Mouse (Mus musculus) CH12.LX (cell line): ENCODE results near the gene Cask. TPM values are rescaled to one million over a fixed set of nuclear protein-coding genes. Genes with fewer than 3 reads are reported as not detected.

Experiments used
- DNase-seq: peaks from one replicate; pipeline ENCODE4 v3.0.0-alpha.2; 2013; ENCODE audit errors: extremely low read depth
- H3K27ac ChIP-seq: 2 replicates; pipeline ENCODE4 v1.5.1; 2012; ENCODE audit warnings: low read depth, mild to moderate bottlenecking, control low read depth, moderate library complexity; ENCODE audit not compliant: insufficient read depth
- H3K27me3 ChIP-seq: replicated peaks from 2 replicates; pipeline ENCODE3; 2012; ENCODE audit warnings: inconsistent platforms
- H3K36me3 ChIP-seq, 2 experiments: replicated peaks in 1 of 2; 2 replicates each; pipeline versions ENCODE3 to v1.6.1; 2012; ENCODE audit warnings: inconsistent platforms in 1 of 2, low read length in 1 of 2, mild to moderate bottlenecking in 1 of 2, mixed read lengths in 1 of 2, moderate library complexity in 1 of 2; ENCODE audit not compliant: control insufficient read depth in 1 of 2, insufficient read depth in 1 of 2
- H3K4me1 ChIP-seq, 2 experiments: 2 replicates each; pipeline ENCODE4 v1.6.1; 2012; ENCODE audit warnings: inconsistent platforms in 1 of 2, moderate library complexity in 1 of 2; ENCODE audit not compliant: insufficient read depth in 2 of 2, control insufficient read depth in 1 of 2
- H3K4me2 ChIP-seq: 2 replicates; pipeline ENCODE4 v1.6.1; 2012; ENCODE audit warnings: low read depth, mild to moderate bottlenecking, control low read depth; ENCODE audit not compliant: poor library complexity, insufficient read depth, severe bottlenecking
- H3K4me3 ChIP-seq, 3 experiments: fragments of 150-350 bp in 1 of 3; sonication (generic) in 1 of 3; replicated peaks in 1 of 3; 2 replicates each; pipeline versions ENCODE3 to v1.5.1; 2011 to 2012; ENCODE audit warnings: low read depth in 2 of 3, low read length in 2 of 3, mild to moderate bottlenecking in 2 of 3, moderate library complexity in 2 of 3, control low read depth in 1 of 3, improper control_type of control experiment in 1 of 3, inconsistent platforms in 1 of 3, mixed read lengths in 1 of 3; ENCODE audit not compliant: poor library complexity in 1 of 3
- H3K79me2 ChIP-seq: replicated peaks from 2 replicates; pipeline ENCODE4 v1.6.1; 2012; ENCODE audit warnings: mild to moderate bottlenecking, moderate library complexity; ENCODE audit not compliant: control insufficient read depth, poor library complexity, insufficient read depth, severe bottlenecking; ENCODE audit errors: extremely low read depth
- H3K9ac ChIP-seq: 2 replicates; pipeline ENCODE4 v1.6.1; 2012; ENCODE audit warnings: low read depth, mild to moderate bottlenecking, control low read depth, moderate library complexity; ENCODE audit not compliant: insufficient read depth
- H3K9me3 ChIP-seq: replicated peaks from 2 replicates; pipeline ENCODE3; 2012; ENCODE audit warnings: low read length, inconsistent platforms, mixed read lengths
- BHLHE40 ChIP-seq: IDR thresholded peaks from 2 replicates; pipeline ENCODE4 v1.6.1; 2011; ENCODE audit warnings: mild to moderate bottlenecking, low read depth, low read length, improper control_type of control experiment
- CHD1 ChIP-seq: IDR thresholded peaks from 2 replicates; pipeline ENCODE4 v1.6.1; 2012; ENCODE audit warnings: low read depth, low read length, improper control_type of control experiment, inconsistent platforms
- CHD2 ChIP-seq: IDR thresholded peaks from 2 replicates; pipeline ENCODE4 v1.6.1; 2011; ENCODE audit warnings: low read length, improper control_type of control experiment
- CTCF ChIP-seq, 2 experiments: IDR thresholded peaks in 1 of 2; conservative IDR thresholded peaks in 1 of 2; 2 replicates each; pipeline ENCODE4 v1.5.1; 2011 to 2012; ENCODE audit warnings: low read depth in 2 of 2, low read length in 2 of 2, improper control_type of control experiment in 1 of 2, inconsistent platforms in 1 of 2, mild to moderate bottlenecking in 1 of 2, moderate library complexity in 1 of 2
- E2F4 ChIP-seq: IDR thresholded peaks from 2 replicates; pipeline ENCODE4 v1.6.1; 2011; ENCODE audit warnings: low read depth, low read length, improper control_type of control experiment; ENCODE audit not compliant: insufficient replicate concordance
- EP300 ChIP-seq: IDR thresholded peaks from 2 replicates; pipeline ENCODE4 v1.6.1; 2011; ENCODE audit warnings: low read length, improper control_type of control experiment
- HCFC1 ChIP-seq: IDR thresholded peaks from 2 replicates; pipeline ENCODE4 v1.6.1; 2012; ENCODE audit warnings: low read depth, mild to moderate bottlenecking, inconsistent platforms, low read length, improper control_type of control experiment
- IRF4 ChIP-seq: IDR thresholded peaks from 2 replicates; pipeline ENCODE4 v1.6.1; 2014; ENCODE audit warnings: low read depth, mild to moderate bottlenecking, inconsistent platforms, low read length, improper control_type of control experiment
- JUND ChIP-seq: conservative IDR thresholded peaks from 2 replicates; pipeline ENCODE4 v1.6.1; 2011; ENCODE audit warnings: low read depth, low read length, improper control_type of control experiment
- MAZ ChIP-seq: IDR thresholded peaks from 2 replicates; pipeline ENCODE4 v1.6.1; 2012; ENCODE audit warnings: low read depth, mild to moderate bottlenecking, inconsistent platforms, low read length, improper control_type of control experiment, moderate library complexity
- MEF2A ChIP-seq: IDR thresholded peaks from 2 replicates; pipeline ENCODE4 v1.6.1; 2014; ENCODE audit warnings: low read depth, mild to moderate bottlenecking, inconsistent platforms, low read length, improper control_type of control experiment, borderline replicate concordance
- MXI1 ChIP-seq: IDR thresholded peaks from 2 replicates; pipeline ENCODE4 v1.6.1; 2011; ENCODE audit warnings: mild to moderate bottlenecking, low read depth, low read length, improper control_type of control experiment
- MYC ChIP-seq: IDR thresholded peaks from 2 replicates; pipeline ENCODE4 v1.6.1; 2011; ENCODE audit warnings: low read depth, mild to moderate bottlenecking, improper control_type of control experiment, low read length
- NELFE ChIP-seq: IDR thresholded peaks from 2 replicates; pipeline ENCODE4 v1.6.1; 2011; ENCODE audit warnings: low read depth, low read length, improper control_type of control experiment
- PAX5 ChIP-seq: IDR thresholded peaks from 2 replicates; pipeline ENCODE4 v1.6.1; 2012; ENCODE audit warnings: low read length, inconsistent platforms, mixed read lengths
- POLR2A ChIP-seq: IDR thresholded peaks from 2 replicates; pipeline ENCODE4 v1.6.1; 2011; ENCODE audit warnings: low read depth, mild to moderate bottlenecking, improper control_type of control experiment, low read length
- RAD21 ChIP-seq: IDR thresholded peaks from 2 replicates; pipeline ENCODE4 v1.6.1; 2011; ENCODE audit warnings: low read depth, mild to moderate bottlenecking, low read length, improper control_type of control experiment, moderate library complexity
- RCOR1 ChIP-seq: conservative IDR thresholded peaks from 2 replicates; pipeline ENCODE4 v1.6.1; 2012; ENCODE audit warnings: low read depth, mild to moderate bottlenecking, inconsistent platforms, low read length, improper control_type of control experiment
- SMC3 ChIP-seq: IDR thresholded peaks from 2 replicates; pipeline ENCODE4 v1.6.1; 2011; ENCODE audit warnings: low read depth, low read length, improper control_type of control experiment
- TCF12 ChIP-seq: IDR thresholded peaks from 2 replicates; pipeline ENCODE4 v1.6.1; 2014; ENCODE audit warnings: low read depth, mild to moderate bottlenecking, inconsistent platforms, low read length, improper control_type of control experiment
- UBTF ChIP-seq: IDR thresholded peaks from 2 replicates; pipeline ENCODE4 v1.6.1; 2012; ENCODE audit warnings: low read depth, mild to moderate bottlenecking, inconsistent platforms, low read length, improper control_type of control experiment, moderate library complexity
- USF1 ChIP-seq: IDR thresholded peaks from 2 replicates; pipeline ENCODE4 v1.6.1; 2014; ENCODE audit warnings: low read depth, mild to moderate bottlenecking, inconsistent platforms, low read length, improper control_type of control experiment
- USF2 ChIP-seq: conservative IDR thresholded peaks from 2 replicates; pipeline ENCODE4 v1.6.1; 2011; ENCODE audit warnings: low read depth, low read length, improper control_type of control experiment
- ZC3H11A ChIP-seq: IDR thresholded peaks from 2 replicates; pipeline ENCODE4 v1.6.1; 2012; ENCODE audit warnings: low read depth, mild to moderate bottlenecking, inconsistent platforms, low read length, improper control_type of control experiment
- ZMIZ1 ChIP-seq: IDR thresholded peaks from 2 replicates; pipeline ENCODE4 v1.6.1; 2012; ENCODE audit warnings: low read depth, mild to moderate bottlenecking, inconsistent platforms, low read length, improper control_type of control experiment
- dilution Hi-C: fragments of 300-500 bp; cut with MboI; formaldehyde crosslinking; loops from 2 replicates; pipeline ENCODE4 v1.14.3; 2020; ENCODE audit warnings: low sequenced_read_pairs; ENCODE audit not compliant: extremely low pct_unique_long_range_greater_than_20kb, extremely low pct_ligation_motif_present
- in situ Hi-C: fragments of 300-500 bp; cut with MboI; formaldehyde crosslinking; loops from 3 replicates; pipeline ENCODE4 v1.14.3; 2019; ENCODE audit warnings: low sequenced_read_pairs, low pct_ligation_motif_present, low pct_unique_long_range_greater_than_20kb, mixed read lengths
- polyA plus RNA-seq: library from polyadenylated mRNA; unstranded; fragments of >175 nt; gene quantifications from 2 replicates; pipeline ENCODE4 v1.2.1, GENCODE M21; 2012; ENCODE audit warnings: low read depth; ENCODE audit not compliant: insufficient read length
- total RNA-seq, 2 experiments: library from RNA; depleted of rRNA; stranded (reverse); fragments of 300-350 nt in 1 of 2; fragments of >200 nt in 1 of 2; gene quantifications; 2 replicates each; pipeline ENCODE4 v1.2.3; 2012 to 2014

Cask gene
- total and polyA plus RNA-seq, 3 experiments, result 0.40 to 5.0 (median 0.49) TPM

DNA sequence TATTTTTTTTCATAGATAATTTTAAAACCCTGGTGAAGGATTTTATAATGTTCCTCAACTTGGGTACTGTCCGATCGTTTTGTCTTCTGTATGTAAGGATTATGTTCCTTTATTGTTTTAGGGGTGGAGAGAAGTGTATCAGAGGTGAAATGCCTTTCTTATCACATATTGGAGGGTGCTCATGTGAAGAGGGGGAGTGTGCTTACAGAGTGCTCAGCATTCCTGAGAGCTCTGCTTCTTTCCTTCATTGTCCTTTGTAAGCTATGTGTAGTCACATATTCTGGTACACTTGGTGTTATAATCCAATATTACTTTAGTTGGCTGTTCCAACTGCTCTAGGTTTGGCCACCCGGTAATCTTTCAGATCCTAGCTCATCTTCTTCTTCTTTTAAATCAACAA lies 150.5 kb downstream of the Cask start:
- TF ChIP-seq MAZ (no peak), USF2 (no peak), CHD1 (no peak), IRF4 (no peak), MYC (no peak)

GRCm38 (mm10) chrX:13691865-13692264 lies 159.3 kb downstream of the Cask start:
- in situ Hi-C loops, result no loop called here
- H3K4me3 ChIP-seq, result no peak overlapping the region
- no peaks in the 10 kb centered on the region for H3K79me2 ChIP-seq
- TF ChIP-seq JUND (no peak), MEF2A (no peak), HCFC1 (no peak), POLR2A (no peak), ZC3H11A (peak; percentile 18; the same call in 1 of the 2 replicates), PAX5 (no peak), SMC3 (peak; percentile 59), CHD2 (no peak), E2F4 (no peak), CTCF (conservative IDR thresholded peaks at IDR 0.05 in 1 of 2, IDR thresholded peaks at IDR 0.05 in 1 of 2; ENCODE audit: low read depth in 2 of 2, low read length in 2 of 2) (peak in 1 of 2 experiments; percentile 68; a peak in 2 of 4 replicates), MYC (no peak), RCOR1 (no peak), MAZ (no peak), BHLHE40 (no peak), USF1 (no peak), EP300 (no peak), RAD21 (peak; percentile 82), TCF12 (no peak), UBTF (no peak), ZMIZ1 (no peak), MXI1 (no peak), CHD1 (no peak), IRF4 (no peak), NELFE (no peak)
- TF ChIP-seq, all 38 proteins: peak for 4
- DNase-seq, result no peak
- Histone ChIP-seq H3K9ac (no peak overlapping the region), H3K4me1 (peaks cover 0 to 8% of the 10 kb centered on the region in 2 experiments; a peak in 2 of 4 replicates), H3K9me3 (no peaks in the 10 kb centered on the region), H3K27ac (no peak overlapping the region), H3K27me3 (no peaks in the 10 kb centered on the region), H3K36me3 (no peaks in the 10 kb centered on the region), H3K4me2 (no peak overlapping the region)
- dilution Hi-C loops, result no loop called here

More for the DNA sequence above, 150.5 kb downstream of the Cask start:
- DNase-seq, result no peak
- Histone ChIP-seq H3K4me1 (no peaks in the 10 kb centered on the region), H3K36me3 (no peaks in the 10 kb centered on the region), H3K27me3 (no peaks in the 10 kb centered on the region), H3K9me3 (no peaks in the 10 kb centered on the region), H3K4me2 (no peak overlapping the region), H3K79me2 (no peaks in the 10 kb centered on the region), H3K9ac (no peak overlapping the region), H3K4me3 (no peak overlapping the region), H3K27ac (no peak overlapping the region)
- dilution Hi-C loops, result no loop called here
- in situ Hi-C loops, result no loop called here
